Mouse (Mus musculus) liver, adult 2 months (tissue): ENCODE results near the gene B830017H08Rik. TPM values are rescaled to one million over a fixed set of nuclear protein-coding genes. Genes with fewer than 3 reads are reported as not detected.

Experiments used
- DNase-seq: peaks from one replicate; pipeline ENCODE4 v3.0.0-alpha.2; 2011; ENCODE audit warnings: low read depth, low spot score; ENCODE audit errors: extremely low read depth
- H3K27ac ChIP-seq: fragments of 200-500 bp; replicated peaks from 2 replicates; pipeline ENCODE4 v1.5.1; 2012; ENCODE audit warnings: low read depth, mild to moderate bottlenecking, control low read depth, inconsistent platforms, low read length; ENCODE audit not compliant: insufficient read depth
- H3K27me3 ChIP-seq: fragments of 200-500 bp; 2 replicates; pipeline ENCODE4 v1.6.1; 2012; ENCODE audit warnings: mild to moderate bottlenecking, moderate library complexity, low read length, inconsistent platforms; ENCODE audit not compliant: control insufficient read depth, insufficient read depth
- H3K36me3 ChIP-seq: fragments of 200-500 bp; 2 replicates; pipeline ENCODE4 v1.6.1; 2012; ENCODE audit warnings: low read length, inconsistent platforms; ENCODE audit not compliant: control insufficient read depth, insufficient read depth
- H3K4me1 ChIP-seq: fragments of 200-500 bp; 2 replicates; pipeline ENCODE4 v1.6.1; 2011; ENCODE audit warnings: low read length; ENCODE audit not compliant: control insufficient read depth, insufficient read depth
- H3K4me3 ChIP-seq: fragments of 200-500 bp; 2 replicates; pipeline ENCODE4 v1.5.1; 2011; ENCODE audit warnings: low read depth, mild to moderate bottlenecking, control low read depth, low read length, moderate library complexity; ENCODE audit not compliant: insufficient read depth
- H3K79me2 ChIP-seq: fragments of 200-500 bp; 2 replicates; pipeline ENCODE4 v1.6.1; 2012; ENCODE audit warnings: inconsistent platforms, mild to moderate bottlenecking, low read length, moderate library complexity; ENCODE audit not compliant: control insufficient read depth, insufficient read depth
- H3K9ac ChIP-seq: fragments of 200-500 bp; 2 replicates; pipeline ENCODE4 v1.6.1; 2012; ENCODE audit warnings: low read depth, mild to moderate bottlenecking, control low read depth, inconsistent platforms, low read length
- CTCF ChIP-seq: fragments of 200-500 bp; IDR thresholded peaks from 2 replicates; pipeline ENCODE4 v1.5.1; 2011; ENCODE audit warnings: low read depth, low read length, control low read depth
- POLR2A ChIP-seq: fragments of 200-500 bp; IDR thresholded peaks from 2 replicates; pipeline ENCODE4 v1.6.1; 2011; ENCODE audit warnings: low read length, control low read depth; ENCODE audit not compliant: insufficient read depth; ENCODE audit errors: extremely low read depth
- whole genome bisulfite sequencing: fragments of 180-500 bp; shearing (Covaris S2); methylation state at CpG from one replicate; pipeline ENCODE4 v1.1.7; 2018; 5-methylcytosine and 5-hydroxymethylcytosine counted together
- polyA plus RNA-seq: library from polyadenylated mRNA; depleted of rRNA; stranded (reverse); fragments of >200 nt; gene quantifications from 2 replicates; pipeline ENCODE4 v1.2.3, GENCODE M21; 2012
- total RNA-seq: library from RNA; depleted of rRNA; stranded (reverse); fragments of >200 nt; gene quantifications from 2 replicates; pipeline ENCODE4 v1.2.3, GENCODE M21; 2014

The B830017H08Rik gene
- total and polyA plus RNA-seq, 2 experiments: not detected

DNA sequence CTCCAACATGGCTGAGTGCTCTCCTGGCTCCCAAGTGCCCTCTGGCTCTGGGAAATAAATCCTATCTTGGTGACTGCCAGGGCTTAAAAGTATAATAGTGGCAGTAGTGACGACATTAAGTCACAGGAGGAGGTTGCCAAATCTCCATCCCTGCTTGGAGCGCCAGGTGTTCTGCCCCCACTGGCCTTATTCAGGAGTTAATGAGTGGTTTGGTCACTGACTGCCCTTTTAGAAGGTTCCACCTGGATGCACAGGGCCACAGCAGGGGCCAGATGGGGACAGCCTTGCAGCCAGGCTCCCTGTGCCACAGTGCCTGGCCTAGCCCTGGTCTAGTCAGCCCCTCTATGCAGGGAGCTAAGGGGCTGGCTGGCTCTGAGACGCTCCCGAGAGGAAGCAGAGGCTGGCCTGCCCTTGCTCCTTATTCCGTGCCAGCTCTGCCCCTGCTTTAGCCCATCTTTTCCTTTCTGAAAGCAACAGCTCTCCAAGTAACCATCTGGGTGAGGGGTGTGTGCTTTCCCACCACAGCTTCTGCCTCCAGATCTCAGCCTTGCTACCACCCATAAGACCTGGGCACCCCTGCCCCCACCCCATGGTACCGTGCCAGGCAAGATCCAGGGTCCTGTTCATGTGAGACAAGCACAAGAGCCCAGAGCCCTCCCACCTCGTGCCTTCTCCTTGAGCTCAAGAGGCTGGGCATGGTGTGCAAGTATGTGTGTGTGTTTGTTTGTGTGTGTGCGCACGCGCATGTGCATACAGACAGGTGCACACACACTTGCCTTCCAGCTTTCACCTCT lies 2.3 kb upstream of the B830017H08Rik start:
- Histone ChIP-seq H3K4me1 (no peaks in the 10 kb centered on the region), H3K27me3 (peaks cover 15% of the 10 kb centered on the region), H3K79me2 (no peaks in the 10 kb centered on the region), H3K4me3 (no peak overlapping the region), H3K27ac (no peak overlapping the region), H3K9ac (no peak overlapping the region), H3K36me3 (no peaks in the 10 kb centered on the region)
- TF ChIP-seq CTCF: no peak
- TF ChIP-seq POLR2A: no peak
- 70% methylated on average over 10 of the region's 10 CpGs for WGBS
- DNase-seq: no peak

- H3K79me2 ChIP-seq: no peaks in the 10 kb centered on the region
- peaks cover 18% of the 10 kb centered on the region for H3K27me3 ChIP-seq
- H3K36me3 ChIP-seq: no peaks in the 10 kb centered on the region
- H3K27ac ChIP-seq: no peak overlapping the region
- 15% methylated on average over 11 of the region's 11 CpGs for WGBS
- no peak overlapping the region for H3K9ac ChIP-seq
- TF ChIP-seq POLR2A (no peak), CTCF (no peak)
- no peaks in the 10 kb centered on the region for H3K4me1 ChIP-seq
- no peak for DNase-seq
- no peak overlapping the region for H3K4me3 ChIP-seq
These were observed 1.1 kb upstream of the B830017H08Rik start for GRCm38 (mm10) chr16:17831781-17832180.

GRCm38 (mm10) chr16:17833321-17833680 lies 380 bp downstream of the B830017H08Rik start:
- no peak overlapping the region for H3K27ac ChIP-seq
- H3K4me3 ChIP-seq: no peak overlapping the region
- WGBS: 1% methylated on average over 36 of the region's 37 CpGs
- H3K9ac ChIP-seq: no peak overlapping the region
- H3K4me1 ChIP-seq: no peaks in the 10 kb centered on the region
- H3K79me2 ChIP-seq: no peaks in the 10 kb centered on the region
- H3K36me3 ChIP-seq: no peaks in the 10 kb centered on the region
- no peak for TF ChIP-seq CTCF
- no peak for TF ChIP-seq POLR2A
- H3K27me3 ChIP-seq: peaks cover 18% of the 10 kb centered on the region
- no peak for DNase-seq

DNA sequence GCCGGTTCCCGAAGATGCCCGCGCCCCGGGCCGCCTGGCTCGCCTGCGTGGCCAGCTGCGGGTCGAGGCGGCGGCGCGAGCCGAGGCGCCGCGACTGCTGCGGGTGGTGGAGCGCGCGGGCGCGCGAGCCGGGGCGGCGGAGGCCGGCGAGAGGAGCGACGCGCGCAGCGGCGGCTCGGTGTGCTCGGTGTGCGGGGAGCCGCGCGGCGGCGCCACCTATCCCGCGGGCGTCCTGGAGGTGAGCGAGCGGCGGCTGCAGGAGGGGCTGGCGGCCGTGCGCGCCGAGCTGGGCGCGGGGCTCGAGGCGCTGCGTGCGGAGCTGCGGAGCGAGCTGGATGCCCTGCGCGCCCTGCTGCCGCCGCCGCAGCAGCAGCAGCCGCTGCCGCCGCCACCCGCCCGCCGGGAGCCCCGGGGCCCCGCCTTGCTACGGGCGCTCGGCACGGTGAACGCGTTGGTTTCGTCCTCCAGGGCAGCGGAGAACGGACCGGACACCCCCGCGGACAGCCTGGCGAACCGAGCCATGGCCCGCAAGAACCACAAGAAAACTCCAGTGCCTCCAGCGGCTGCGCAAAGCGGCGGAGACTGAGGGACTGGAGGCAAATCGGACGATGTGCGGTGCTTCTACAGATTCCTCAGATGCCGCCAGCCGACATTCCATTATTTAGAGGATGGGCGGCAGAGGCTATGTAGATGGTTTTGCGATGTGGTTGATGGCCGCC lies 919 bp downstream of the B830017H08Rik start:
- Histone ChIP-seq H3K9ac (no peak overlapping the region), H3K27ac (no peak overlapping the region), H3K4me1 (no peaks in the 10 kb centered on the region), H3K36me3 (no peaks in the 10 kb centered on the region), H3K4me3 (no peak overlapping the region), H3K79me2 (no peaks in the 10 kb centered on the region), H3K27me3 (peaks cover 18% of the 10 kb centered on the region)
- no peak for TF ChIP-seq CTCF
- TF ChIP-seq POLR2A: no peak
- 2% methylated on average over 103 of the region's 103 CpGs for WGBS
- no peak for DNase-seq

- 52% methylated on average over 7 of the region's 7 CpGs for WGBS
- Histone ChIP-seq H3K27ac (no peak overlapping the region), H3K79me2 (no peaks in the 10 kb centered on the region), H3K36me3 (no peaks in the 10 kb centered on the region), H3K9ac (no peak overlapping the region), H3K4me3 (no peak overlapping the region), H3K27me3 (peaks cover 18% of the 10 kb centered on the region), H3K4me1 (no peaks in the 10 kb centered on the region)
- no peak for TF ChIP-seq POLR2A
- TF ChIP-seq CTCF: no peak
- no peak for DNase-seq
These were observed 1.6 kb downstream of the B830017H08Rik start for GRCm38 (mm10) chr16:17834543-17834942.

GRCm38 (mm10) chr16:17835481-17835880 lies 2.6 kb downstream of the B830017H08Rik start:
- H3K36me3 ChIP-seq: no peaks in the 10 kb centered on the region
- no peaks in the 10 kb centered on the region for H3K4me1 ChIP-seq
- no peaks in the 10 kb centered on the region for H3K79me2 ChIP-seq
- peaks cover 18% of the 10 kb centered on the region for H3K27me3 ChIP-seq
- TF ChIP-seq CTCF (no peak), POLR2A (no peak)
- H3K9ac ChIP-seq: no peak overlapping the region
- H3K4me3 ChIP-seq: no peak overlapping the region
- no peak overlapping the region for H3K27ac ChIP-seq
- 41% methylated on average over 13 of the region's 13 CpGs for WGBS
- DNase-seq: no peak
